Mouse (Mus musculus) heart, embryonic 11.5 days (tissue): ENCODE measurements around the gene Gm28372. TPM values are rescaled to one million over a fixed set of nuclear protein-coding genes. Genes with fewer than 3 reads are reported as not detected.

Experiments
- ATAC-seq: fragments of 200-750 bp; cut with Nextera tagmentation; replicated peaks from 2 replicates; pipeline ENCODE4 v1.8.0; 2017; ENCODE audit warnings: moderate library complexity; ENCODE audit not compliant: insufficient number of reproducible peaks, low FRiP score, low TSS enrichment
- H3K27ac ChIP-seq: fragments of 300-500 bp; sonication (generic); 2 replicates; pipeline ENCODE4 v1.5.1; 2014; ENCODE audit warnings: mild to moderate bottlenecking, low read depth, low read length
- H3K27me3 ChIP-seq: fragments of 300-500 bp; sonication (generic); 2 replicates; pipeline ENCODE4 v1.6.1; 2014; ENCODE audit warnings: mild to moderate bottlenecking, low read length, mixed read lengths; ENCODE audit not compliant: control insufficient read depth, insufficient read depth
- H3K36me3 ChIP-seq: fragments of 300-500 bp; sonication (generic); 2 replicates; pipeline ENCODE4 v1.6.1; 2014; ENCODE audit warnings: mild to moderate bottlenecking, low read length, moderate library complexity, mixed read lengths; ENCODE audit not compliant: control insufficient read depth, insufficient read depth
- H3K4me1 ChIP-seq: fragments of 300-500 bp; sonication (generic); 2 replicates; pipeline ENCODE4 v1.6.1; 2014; ENCODE audit warnings: low read length; ENCODE audit not compliant: control insufficient read depth, insufficient read depth
- H3K4me2 ChIP-seq: fragments of 300-500 bp; sonication (generic); 2 replicates; pipeline ENCODE4 v1.6.1; 2014; ENCODE audit warnings: mild to moderate bottlenecking, moderate library complexity
- H3K4me3 ChIP-seq: fragments of 300-500 bp; sonication (generic); 2 replicates; pipeline ENCODE4 v1.5.1; 2014; ENCODE audit warnings: low read depth, low read length
- H3K9ac ChIP-seq: fragments of 300-500 bp; sonication (generic); 2 replicates; pipeline ENCODE4 v1.6.1; 2014; ENCODE audit warnings: mild to moderate bottlenecking, low read depth, low read length, moderate library complexity
- H3K9me3 ChIP-seq: fragments of 300-500 bp; sonication (generic); replicated peaks from 2 replicates; pipeline ENCODE4 v1.6.1; 2016; ENCODE audit warnings: low read length; ENCODE audit not compliant: control insufficient read depth
- WGBS: fragments of 180-500 bp; shearing (Covaris S2); extraction: QIAGEN DNeasy Blood & Tissue Kit; methylation state at CpG from one replicate; pipeline ENCODE4 v1.1.7; 2014; ENCODE audit not compliant: insufficient replicate concordance; 5-methylcytosine and 5-hydroxymethylcytosine counted together
- polyA plus RNA-seq: library from polyadenylated mRNA; unstranded; fragments of >200 nt; fragmentation: Nextera tagmentation; extraction: Ambion mirVana; gene quantifications from 2 replicates; pipeline ENCODE4 v1.2.1, GENCODE M21; 2014

Gene Gm28372
- polyA plus RNA-seq, 1 experiment from 2014 or later, result not detected

DNA sequence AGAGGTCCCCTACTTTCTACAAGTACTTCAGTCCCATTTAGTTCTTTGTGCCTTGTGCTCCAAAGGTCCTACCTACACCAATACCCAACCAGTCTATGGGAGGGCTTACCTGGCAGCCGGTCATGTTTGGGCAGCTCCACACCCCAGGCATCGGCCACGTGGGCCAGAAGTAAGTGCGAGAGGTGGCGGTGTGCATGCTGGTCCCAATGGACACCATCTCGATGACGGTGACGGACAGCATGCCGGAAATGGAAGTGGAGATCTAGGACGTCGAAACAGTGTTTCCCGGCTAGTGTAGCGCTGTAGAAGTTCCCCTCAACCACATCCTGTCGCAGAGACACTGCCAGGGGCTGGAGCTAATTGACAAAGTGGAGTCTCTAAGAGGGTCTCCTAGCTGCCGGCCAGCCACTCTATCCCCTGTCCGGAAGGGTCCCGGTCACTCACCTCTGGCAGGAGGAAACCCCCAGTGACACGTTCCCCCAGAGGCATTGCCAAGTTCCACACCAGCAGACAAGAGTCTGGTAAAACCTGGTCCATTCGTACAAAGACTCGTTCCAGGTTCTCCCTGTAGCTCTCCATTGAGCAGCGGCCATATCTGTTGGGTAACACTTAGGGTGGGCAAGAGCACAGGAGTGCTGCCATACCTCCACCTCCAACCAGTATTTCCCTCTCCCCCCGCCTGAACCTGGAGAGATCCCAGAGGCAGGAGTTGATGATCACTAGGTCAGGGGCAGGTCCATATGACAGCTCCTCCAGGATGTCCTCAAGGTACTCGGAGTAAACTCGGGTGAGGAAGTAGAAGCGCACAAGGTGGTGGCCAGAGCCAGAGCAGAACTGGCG is 17.0 kb downstream of the Gm28372 start:
- H3K9ac ChIP-seq, result no peak overlapping the region
- no peak overlapping the region for H3K4me2 ChIP-seq
- no peak overlapping the region for H3K27ac ChIP-seq
- H3K27me3 ChIP-seq, result no peaks in the 10 kb centered on the region
- no peak overlapping the region for H3K4me3 ChIP-seq
- H3K36me3 ChIP-seq, result no peaks in the 10 kb centered on the region
- peaks cover 9% of the 10 kb centered on the region for H3K4me1 ChIP-seq
- ATAC-seq, result no peak
- no peaks in the 10 kb centered on the region for H3K9me3 ChIP-seq
- WGBS, result 91% methylated on average over 26 of the region's 26 CpGs

GRCm38 (mm10) chr2:130423397-130424125 is 18.5 kb downstream of the Gm28372 start:
- Histone ChIP-seq H3K36me3 (no peaks in the 10 kb centered on the region), H3K9ac (peak overlapping the region; percentile 90), H3K4me3 (peak overlapping the region; percentile 85), H3K4me2 (peak overlapping the region; percentile 97), H3K27me3 (no peaks in the 10 kb centered on the region), H3K27ac (peak overlapping the region; percentile 91), H3K9me3 (no peaks in the 10 kb centered on the region), H3K4me1 (peaks cover 9% of the 10 kb centered on the region)
- peak; percentile 55 for ATAC-seq
- WGBS, result 13% methylated on average over 49 of the region's 49 CpGs

- H3K4me3 ChIP-seq, result peak within 1 kb of the TSS; percentile 85
- H3K9ac ChIP-seq, result peak within 1 kb of the TSS; percentile 90
- H3K9me3 ChIP-seq, result no peaks in the 10 kb centered on the region
- H3K27ac ChIP-seq, result peak within 1 kb of the TSS; percentile 91
- under 1% methylated on average over 58 of the region's 58 CpGs for WGBS
- peak; percentile 88 for ATAC-seq
- peaks cover 9% of the 10 kb centered on the region for H3K4me1 ChIP-seq
- H3K36me3 ChIP-seq, result no peaks in the 10 kb centered on the region
- H3K27me3 ChIP-seq, result no peaks in the 10 kb centered on the region
- H3K4me2 ChIP-seq, result peak within 1 kb of the TSS; percentile 97
Measured at GRCm38 (mm10) chr2:130424126-130424853, 19.3 kb downstream of the Gm28372 start, which contains the start of the genes Vps16 and Pced1a. Gene Vps16, plus strand, starts transcription at chr2:130424339. Gene Pced1a, minus strand, starts transcription at chr2:130424701.

- ATAC-seq, result no peak
- H3K4me3 ChIP-seq, result peak overlapping the region; percentile 85
- peak overlapping the region; percentile 91; the same call in 1 of the 2 replicates for H3K27ac ChIP-seq
- no peaks in the 10 kb centered on the region for H3K27me3 ChIP-seq
- peaks cover 9% of the 10 kb centered on the region for H3K4me1 ChIP-seq
- H3K4me2 ChIP-seq, result peak overlapping the region; percentile 97
- H3K9me3 ChIP-seq, result no peaks in the 10 kb centered on the region
- peak overlapping the region; percentile 90 for H3K9ac ChIP-seq
- H3K36me3 ChIP-seq, result no peaks in the 10 kb centered on the region
- 37% methylated on average over 5 of the region's 5 CpGs for WGBS
Measured at GRCm38 (mm10) chr2:130425112-130425511, 20.1 kb downstream of the Gm28372 start.

DNA sequence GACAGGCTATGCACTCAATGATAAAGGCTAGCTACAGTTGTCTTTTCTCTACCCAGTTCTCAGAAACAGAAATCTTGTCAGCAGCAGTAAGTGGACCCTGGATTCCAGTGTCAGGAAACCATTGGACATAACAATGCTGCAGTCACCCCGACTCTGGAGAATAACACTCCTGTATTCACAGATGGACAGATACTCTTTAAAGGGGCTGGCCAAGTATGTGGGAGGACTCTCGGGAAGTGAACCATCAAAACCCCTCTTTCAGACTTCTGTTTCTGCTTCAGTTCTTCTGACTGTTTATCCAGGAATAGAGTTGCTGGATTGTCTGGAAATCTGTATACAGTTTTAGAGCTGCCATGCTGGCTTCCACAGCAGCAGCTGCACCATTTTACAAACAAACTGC is 24.8 kb downstream of the Gm28372 start:
- no peak for ATAC-seq
- Histone ChIP-seq H3K27ac (no peak overlapping the region), H3K36me3 (no peaks in the 10 kb centered on the region), H3K9ac (no peak overlapping the region), H3K4me1 (peaks cover 7% of the 10 kb centered on the region; the same call in 1 of the 2 replicates), H3K27me3 (no peaks in the 10 kb centered on the region), H3K4me3 (no peak overlapping the region), H3K4me2 (no peak overlapping the region), H3K9me3 (no peaks in the 10 kb centered on the region)
- WGBS, result 51% methylated on average over 2 of the region's 2 CpGs

- Histone ChIP-seq H3K9ac (no peak overlapping the region), H3K4me3 (no peak overlapping the region), H3K27me3 (no peaks in the 10 kb centered on the region), H3K9me3 (no peaks in the 10 kb centered on the region), H3K4me1 (peaks cover 2% of the 10 kb centered on the region; the same call in 1 of the 2 replicates), H3K27ac (no peak overlapping the region), H3K36me3 (no peaks in the 10 kb centered on the region), H3K4me2 (no peak overlapping the region)
- no peak for ATAC-seq
- 76% methylated on average over 3 of the region's 3 CpGs for WGBS
Measured at GRCm38 (mm10) chr2:130430484-130430883, 25.4 kb downstream of the Gm28372 start.

DNA sequence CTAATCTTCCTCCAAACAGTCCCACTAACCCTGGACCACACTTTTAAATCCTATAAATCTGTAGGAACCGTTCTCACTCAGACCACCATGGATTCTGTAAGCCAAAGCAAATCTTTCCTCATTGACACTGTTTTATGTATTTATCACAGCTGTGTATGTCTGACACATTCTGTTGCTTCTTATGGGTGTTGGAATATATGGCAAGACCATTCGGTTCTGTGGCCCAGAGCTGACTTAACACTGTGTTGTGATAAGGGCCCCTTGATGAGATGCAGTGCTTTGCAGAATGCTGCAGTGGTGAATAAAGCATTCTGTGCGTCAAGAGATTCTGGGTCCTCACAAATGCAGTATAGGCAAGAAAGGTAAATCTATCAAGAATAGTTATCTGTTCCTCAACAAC is 27.1 kb downstream of the Gm28372 start:
- H3K4me3 ChIP-seq, result no peak overlapping the region
- H3K9me3 ChIP-seq, result no peaks in the 10 kb centered on the region
- WGBS, result 75% methylated on average over 3 of the region's 3 CpGs
- no peak overlapping the region for H3K27ac ChIP-seq
- peaks cover 2% of the 10 kb centered on the region; the same call in 1 of the 2 replicates for H3K4me1 ChIP-seq
- ATAC-seq, result no peak
- no peaks in the 10 kb centered on the region for H3K27me3 ChIP-seq
- H3K4me2 ChIP-seq, result no peak overlapping the region
- no peaks in the 10 kb centered on the region for H3K36me3 ChIP-seq
- H3K9ac ChIP-seq, result no peak overlapping the region

DNA sequence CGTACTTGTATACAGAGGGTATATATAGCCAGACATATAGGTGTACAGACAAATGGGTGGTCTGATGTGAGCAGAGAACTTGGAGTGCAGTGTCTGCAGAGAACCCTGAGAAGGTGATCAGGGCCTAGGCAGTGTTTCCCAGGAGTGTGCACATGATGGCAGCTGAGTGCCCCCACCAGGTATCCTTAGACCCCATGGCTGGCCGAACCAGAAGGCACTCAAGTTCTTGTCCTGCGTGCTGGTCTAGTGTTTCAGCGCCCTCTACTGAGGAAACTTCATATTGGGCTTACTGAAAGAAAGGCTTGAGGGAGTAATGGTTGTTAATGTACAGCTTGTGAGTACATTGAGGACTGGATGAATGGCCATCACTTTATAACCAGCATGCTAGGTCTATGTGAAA is 28.1 kb downstream of the Gm28372 start:
- 22% methylated on average over 4 of the region's 4 CpGs for WGBS
- Histone ChIP-seq H3K4me1 (peaks cover 2% of the 10 kb centered on the region; the same call in 1 of the 2 replicates), H3K4me2 (no peak overlapping the region), H3K27me3 (no peaks in the 10 kb centered on the region), H3K36me3 (peaks cover 4% of the 10 kb centered on the region), H3K9me3 (no peaks in the 10 kb centered on the region), H3K4me3 (no peak overlapping the region), H3K27ac (no peak overlapping the region), H3K9ac (no peak overlapping the region)
- ATAC-seq, result no peak
